10 mouse cellular contexts compared by ENCODE assay signal in genomic region chr8:106508456-106508855, GRCm38 (mm10). TPM values are rescaled to one million over a fixed set of nuclear protein-coding genes. Genes with fewer than 3 reads are reported as not detected.
DNase-seq lines count a peak whose midpoint lies in the region; ATAC-seq lines count a peak whose summit lies in the region.
"Had no signal": no experiment of that assay in that cellular context is flagged by ENCODE, and none has a peak within 500 bp of the region (broad histone marks: within the 10 kb centered on the region; RNA-seq: fewer than 3 reads in every experiment).

No protein-coding gene starts in this region.

- WGBS in heart, embryonic 15.5 days, result 32% methylated on average over 3 of the region's 3 CpGs
- WGBS in embryonic facial prominence, embryonic 14.5 days, result 22% methylated on average over 3 of the region's 3 CpGs
- WGBS in hindbrain, embryonic 14.5 days, result 19% methylated on average over 3 of the region's 3 CpGs
- WGBS in midbrain, embryonic 15.5 days, result 23% methylated on average over 3 of the region's 3 CpGs

- H3K4me1 ChIP-seq in heart, embryonic 15.5 days (replicated peaks), result peaks cover 37% of the 10 kb centered on the region
- H3K4me1 ChIP-seq in embryonic facial prominence, embryonic 14.5 days (ENCODE audit: control insufficient read depth, insufficient read depth, low read length), result peaks cover 26% of the 10 kb centered on the region
- H3K4me1 ChIP-seq in hindbrain, embryonic 14.5 days (replicated peaks; ENCODE audit: control insufficient read depth, insufficient read depth, low read length), result peaks cover 27% of the 10 kb centered on the region
- H3K4me1 ChIP-seq in midbrain, embryonic 15.5 days, result peaks cover 34% of the 10 kb centered on the region

- H3K4me3 ChIP-seq in heart, embryonic 15.5 days, result peak overlapping the region; percentile 51; the same call in 1 of the 2 replicates
- H3K4me3 ChIP-seq in embryonic facial prominence, embryonic 14.5 days (ENCODE audit: low read depth, low read length), result no peak overlapping the region
- H3K4me3 ChIP-seq in hindbrain, embryonic 14.5 days (replicated peaks; ENCODE audit: low read length), result no peak overlapping the region
- H3K4me3 ChIP-seq in midbrain, embryonic 15.5 days, result no peak overlapping the region; the same call in 1 of the 2 replicates

- H3K36me3 ChIP-seq in heart, embryonic 15.5 days, result no peaks in the 10 kb centered on the region
- no peaks in the 10 kb centered on the region for H3K36me3 ChIP-seq in embryonic facial prominence, embryonic 14.5 days (ENCODE audit: control insufficient read depth, insufficient read depth, low read length)
- H3K36me3 ChIP-seq in hindbrain, embryonic 14.5 days (replicated peaks; ENCODE audit: control insufficient read depth, insufficient read depth), result no peaks in the 10 kb centered on the region
- H3K36me3 ChIP-seq in midbrain, embryonic 15.5 days (replicated peaks), result no peaks in the 10 kb centered on the region

- DNase-seq in heart, postnatal 14 days, result no peak
- no peak for DNase-seq in embryonic facial prominence, embryonic 14.5 days (ENCODE audit: low spot score)
- no peak for DNase-seq in hindbrain, embryonic 14.5 days (ENCODE audit: low spot score)
- no peak for DNase-seq in layer of hippocampus, adult 9-11 months
- no peak for DNase-seq in adrenal gland, adult (ENCODE audit: inconsistent age in 2 of 2, low spot score in 1 of 2)

- H3K4me2 ChIP-seq in heart, embryonic 15.5 days, result peak overlapping the region; percentile 83
- H3K4me2 ChIP-seq in embryonic facial prominence, embryonic 14.5 days (ENCODE audit: low read depth, low read length), result peak overlapping the region; percentile 87
- H3K4me2 ChIP-seq in hindbrain, embryonic 14.5 days (replicated peaks), result peak overlapping the region; percentile 54
- peak overlapping the region; percentile 71 for H3K4me2 ChIP-seq in midbrain, embryonic 15.5 days

- H3K9ac ChIP-seq in heart, embryonic 15.5 days, result no peak overlapping the region
- peak overlapping the region; percentile 57; the same call in 1 of the 2 replicates for H3K9ac ChIP-seq in embryonic facial prominence, embryonic 14.5 days (ENCODE audit: low read depth, low read length)
- H3K9ac ChIP-seq in hindbrain, embryonic 14.5 days, result no peak overlapping the region
- no peak overlapping the region for H3K9ac ChIP-seq in midbrain, embryonic 15.5 days

- ATAC-seq in heart, embryonic 15.5 days (replicated peaks; ENCODE audit: insufficient number of reproducible peaks, insufficient read depth, low FRiP score, low read depth), result no peak
- no peak for ATAC-seq in embryonic facial prominence, embryonic 14.5 days (ENCODE audit: low read depth)
- peak; percentile 25; the same call in 1 of the 2 replicates for ATAC-seq in hindbrain, embryonic 14.5 days (ENCODE audit: low FRiP score)
- peak; percentile 17; the same call in 1 of the 2 replicates for ATAC-seq in midbrain, embryonic 15.5 days (replicated peaks)
- ATAC-seq in erythroblast, adult 5-6 weeks (replicated peaks; ENCODE audit: low FRiP score, poor library complexity, severe bottlenecking), result no peak

- intact Hi-C loops in heart, postnatal 14 days (cut with DNase I), result no loop called here

- H3K27me3 ChIP-seq in heart, embryonic 15.5 days, result no peaks in the 10 kb centered on the region
- peaks cover 11% of the 10 kb centered on the region; the same call in 1 of the 2 replicates for H3K27me3 ChIP-seq in embryonic facial prominence, embryonic 14.5 days (replicated peaks; ENCODE audit: control insufficient read depth, insufficient read depth, low read length)
- peaks cover 73% of the 10 kb centered on the region for H3K27me3 ChIP-seq in hindbrain, embryonic 14.5 days (ENCODE audit: control insufficient read depth, insufficient read depth, low read length)
- peaks cover 57% of the 10 kb centered on the region for H3K27me3 ChIP-seq in midbrain, embryonic 15.5 days (replicated peaks)

- H3K27ac ChIP-seq in heart, embryonic 15.5 days, result no peak overlapping the region
- no peak overlapping the region; the same call in 1 of the 2 replicates for H3K27ac ChIP-seq in embryonic facial prominence, embryonic 14.5 days (replicated peaks; ENCODE audit: low read depth, low read length)
- peak overlapping the region; percentile 44; the same call in 1 of the 2 replicates for H3K27ac ChIP-seq in hindbrain, embryonic 14.5 days
- H3K27ac ChIP-seq in midbrain, embryonic 15.5 days, result no peak overlapping the region
- H3K27ac ChIP-seq: left cerebral cortex, adult 2 months had no signal

- H3K9me3 ChIP-seq in heart, embryonic 15.5 days (replicated peaks), result no peaks in the 10 kb centered on the region
- no peaks in the 10 kb centered on the region for H3K9me3 ChIP-seq in embryonic facial prominence, embryonic 14.5 days (ENCODE audit: control insufficient read depth, low read length)
- H3K9me3 ChIP-seq in hindbrain, embryonic 14.5 days (ENCODE audit: control insufficient read depth, low read length), result no peaks in the 10 kb centered on the region
- H3K9me3 ChIP-seq in midbrain, embryonic 15.5 days, result no peaks in the 10 kb centered on the region

RNA-seq across cellular contexts. Expression of gene Cdh3, which starts 2.2 kb away (rescaled TPM):
- 17.1 and 21.9 TPM in 2 replicates for polyA plus RNA-seq in heart, embryonic 15.5 days (2015; fragmentation: Nextera tagmentation; extraction: Ambion mirVana)
- 1 to 10 TPM; 1.7 to 2.2 TPM for total RNA-seq in heart, postnatal 14 days (2021)
- 9.8 and 15.5 TPM in 2 replicates for polyA plus RNA-seq in embryonic facial prominence, embryonic 14.5 days (2014; fragmentation: Nextera tagmentation; extraction: Ambion mirVana)
- 3.8 and 4.1 TPM in 2 replicates for polyA plus RNA-seq in hindbrain, embryonic 14.5 days (2014; fragmentation: Nextera tagmentation; extraction: Ambion mirVana)
- 0.80 and 1.1 TPM in 2 replicates for polyA plus RNA-seq in midbrain, embryonic 15.5 days (2015; fragmentation: Nextera tagmentation; extraction: Ambion mirVana)
- not detected in 2 replicates for total RNA-seq in erythroblast, adult 5-6 weeks (2015; ENCODE audit: low replicate concordance)
- not detected in 2 replicates for total RNA-seq in erythroblast, adult 5-6 weeks (2017; ENCODE audit: low replicate concordance)

RNA-seq across cellular contexts. Expression of gene 6030452D12Rik, which starts 8.1 kb away (rescaled TPM):
- polyA plus RNA-seq in heart, embryonic 15.5 days (2015; fragmentation: Nextera tagmentation; extraction: Ambion mirVana), result not detected in 2 replicates
- total RNA-seq in heart, postnatal 14 days (2021), result not detected
- not detected in 2 replicates for polyA plus RNA-seq in embryonic facial prominence, embryonic 14.5 days (2014; fragmentation: Nextera tagmentation; extraction: Ambion mirVana)
- not detected in 2 replicates for polyA plus RNA-seq in hindbrain, embryonic 14.5 days (2014; fragmentation: Nextera tagmentation; extraction: Ambion mirVana)
- polyA plus RNA-seq in midbrain, embryonic 15.5 days (2015; fragmentation: Nextera tagmentation; extraction: Ambion mirVana), result not detected in 2 replicates
- not detected in 2 replicates for total RNA-seq in erythroblast, adult 5-6 weeks (2015; ENCODE audit: low replicate concordance)
- total RNA-seq in erythroblast, adult 5-6 weeks (2017; ENCODE audit: low replicate concordance), result not detected in 2 replicates
- total RNA-seq: left cerebral cortex, adult 2 months had no signal
- polyA plus RNA-seq: cortical plate, adult 2 months had no signal

Comparison
In these comparisons a context has a peak if more than half of its experiments do, and no peak if none do; other contexts are left out.
1. ATAC-seq: peak in hindbrain, embryonic 14.5 days (single experiment) and midbrain, embryonic 15.5 days (single experiment); none in heart, embryonic 15.5 days (single experiment), embryonic facial prominence, embryonic 14.5 days (single experiment) and erythroblast, adult 5-6 weeks (single experiment).
2. Peak in every context shown above with its lines, with median percentiles within 50 percentile points of each other: H3K4me2 ChIP-seq.